Mouse (Mus musculus): ENCODE data around the gene Cyp2d10.

The Cyp2d10 gene

GRCm38 (mm10) chr15:82362234-82362633 is 44.8 kb downstream of the Cyp2d10 start:
- in situ Hi-C loops (cut with MboI; ENCODE audit: low sequenced_read_pairs) = no loop called here

GRCm38 (mm10) chr15:82361459-82362018 is 45.5 kb downstream of the Cyp2d10 start:
- in situ Hi-C loops (cut with MboI; ENCODE audit: low sequenced_read_pairs) = no loop called here

GRCm38 (mm10) chr15:82358431-82359260 is 48.3 kb downstream of the Cyp2d10 start:
- in situ Hi-C loops (cut with MboI; ENCODE audit: low sequenced_read_pairs) = no loop called here

- in situ Hi-C loops (cut with MboI; ENCODE audit: low sequenced_read_pairs) = no loop called here
Observed at GRCm38 (mm10) chr15:82354126-82354945, 52.7 kb downstream of the Cyp2d10 start, which contains the start of gene Ndufa6. Gene Ndufa6 (minus strand): TSS chr15:82354322.

GRCm38 (mm10) chr15:82353745-82354113 is 53.3 kb downstream of the Cyp2d10 start:
- in situ Hi-C loops (cut with MboI; ENCODE audit: low sequenced_read_pairs) = no loop called here

- in situ Hi-C loops (cut with MboI; ENCODE audit: low sequenced_read_pairs) = no loop called here
Observed at GRCm38 (mm10) chr15:82353078-82353744, 53.8 kb downstream of the Cyp2d10 start.
